Mouse (Mus musculus): ENCODE data around the gene Pbx1.

Pbx1 gene

GRCm38 (mm10) chr1:168342269-168342668 lies 89.8 kb downstream of the Pbx1 start:
- no peak for DNase-seq (ENCODE audit: low read depth)

GRCm38 (mm10) chr1:168341863-168342262 lies 90.2 kb downstream of the Pbx1 start:
- no peak for DNase-seq (ENCODE audit: low read depth)

GRCm38 (mm10) chr1:168341368-168341767 lies 90.7 kb downstream of the Pbx1 start:
- no peak for DNase-seq (ENCODE audit: low read depth)

GRCm38 (mm10) chr1:168336238-168336818 lies 95.7 kb downstream of the Pbx1 start:
- DNase-seq (ENCODE audit: low read depth) = no peak

GRCm38 (mm10) chr1:168334831-168335574 lies 97.1 kb downstream of the Pbx1 start:
- DNase-seq (ENCODE audit: low read depth) = no peak

- no peak for DNase-seq (ENCODE audit: low read depth)
These were observed 100.0 kb downstream of the Pbx1 start for GRCm38 (mm10) chr1:168332056-168332455.

GRCm38 (mm10) chr1:168328236-168328605 lies 103.8 kb downstream of the Pbx1 start:
- no peak for DNase-seq (ENCODE audit: low read depth)

GRCm38 (mm10) chr1:168327405-168328235 lies 104.5 kb downstream of the Pbx1 start:
- no peak for DNase-seq (ENCODE audit: low read depth)

GRCm38 (mm10) chr1:168325786-168326185 lies 106.3 kb downstream of the Pbx1 start:
- no peak for DNase-seq (ENCODE audit: low read depth)

GRCm38 (mm10) chr1:168324306-168325085 lies 107.6 kb downstream of the Pbx1 start:
- no peak for DNase-seq (ENCODE audit: low read depth)

- no peak for DNase-seq (ENCODE audit: low read depth)
These were observed 108.5 kb downstream of the Pbx1 start for GRCm38 (mm10) chr1:168323436-168324108.

GRCm38 (mm10) chr1:168322892-168323291 lies 109.2 kb downstream of the Pbx1 start:
- no peak for DNase-seq (ENCODE audit: low read depth)

- DNase-seq (ENCODE audit: low read depth) = no peak
These were observed 112.4 kb downstream of the Pbx1 start for GRCm38 (mm10) chr1:168319695-168320094.

GRCm38 (mm10) chr1:168318899-168319469 lies 113.1 kb downstream of the Pbx1 start:
- DNase-seq (ENCODE audit: low read depth) = no peak

- DNase-seq (ENCODE audit: low read depth) = no peak
These were observed 118.3 kb downstream of the Pbx1 start for GRCm38 (mm10) chr1:168313772-168314171.

- DNase-seq (ENCODE audit: low read depth) = no peak
These were observed 119.2 kb downstream of the Pbx1 start for GRCm38 (mm10) chr1:168312710-168313447.

GRCm38 (mm10) chr1:168309101-168309521 lies 123.0 kb downstream of the Pbx1 start:
- DNase-seq (ENCODE audit: low read depth) = no peak

- DNase-seq (ENCODE audit: low read depth) = no peak
These were observed 124.5 kb downstream of the Pbx1 start for GRCm38 (mm10) chr1:168307275-168308182.

GRCm38 (mm10) chr1:168300505-168300904 lies 131.6 kb downstream of the Pbx1 start:
- DNase-seq (ENCODE audit: low read depth) = no peak
